Mouse (Mus musculus): ENCODE results near the gene Kcnj9.

- no peak for TF ChIP-seq CTCF (IDR thresholded peaks at IDR 0.05; ENCODE audit: extremely low read depth, insufficient read length, insufficient replicate concordance, low read depth, low read length)
- no peak for TF ChIP-seq POLR2A (IDR thresholded peaks at IDR 0.05; ENCODE audit: low read depth, low read length)
These were observed 26.8 kb downstream of the Kcnj9 start for GRCm38 (mm10) chr1:172302311-172302710.
